Mouse (Mus musculus): ENCODE results near the gene Cdkl3. TPM values are rescaled to one million over a fixed set of nuclear protein-coding genes. Genes with fewer than 3 reads are reported as not detected.

Gene Cdkl3
- total RNA-seq, 2 experiments from 2014 or later: 8.1 to 8.2 TPM

GRCm38 (mm10) chr11:52122045-52122444, 118.0 kb downstream of the Cdkl3 start:
- DNase-seq: no peak

DNA sequence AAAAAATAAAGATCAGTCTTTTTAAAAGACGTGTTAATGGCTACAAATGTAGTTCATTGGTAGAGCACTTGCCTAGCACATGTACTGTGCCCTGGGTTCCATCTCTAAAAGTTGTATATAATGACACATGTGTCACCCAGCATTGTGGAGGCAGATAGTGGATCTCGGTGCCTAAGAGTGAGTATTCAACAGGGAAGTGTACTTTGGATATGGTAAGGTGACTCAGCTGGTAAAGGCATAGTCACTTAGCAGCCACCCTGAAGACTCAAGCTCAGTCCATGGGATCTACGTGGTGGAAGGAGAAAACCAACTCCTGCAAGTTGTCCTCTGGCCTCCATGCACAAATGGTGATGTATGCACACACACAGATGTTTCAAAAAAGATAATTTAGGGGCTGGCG, 120.4 kb downstream of the Cdkl3 start:
- DNase-seq: no peak

DNA sequence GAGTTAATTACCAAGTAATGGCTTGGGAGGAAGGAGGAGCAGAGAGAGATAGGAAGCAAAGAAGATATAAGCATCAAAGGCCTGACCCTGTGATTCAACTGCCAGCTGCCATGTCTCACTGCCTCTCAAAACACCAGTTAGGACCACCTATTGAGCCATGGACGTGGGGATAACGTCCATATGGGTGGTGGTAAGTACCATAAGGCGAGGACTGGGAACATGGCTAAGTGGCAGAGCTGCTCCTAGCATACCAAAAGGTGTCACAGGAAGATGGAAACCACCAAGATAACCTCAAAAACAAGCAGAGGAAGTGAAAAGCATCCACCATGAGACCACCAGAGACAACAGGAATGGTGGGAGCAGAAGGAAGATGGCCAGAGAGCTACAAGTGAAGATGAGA, 123.1 kb downstream of the Cdkl3 start:
- DNase-seq: no peak

- no peak for DNase-seq
These were observed 123.7 kb downstream of the Cdkl3 start for GRCm38 (mm10) chr11:52127760-52128159.

DNA sequence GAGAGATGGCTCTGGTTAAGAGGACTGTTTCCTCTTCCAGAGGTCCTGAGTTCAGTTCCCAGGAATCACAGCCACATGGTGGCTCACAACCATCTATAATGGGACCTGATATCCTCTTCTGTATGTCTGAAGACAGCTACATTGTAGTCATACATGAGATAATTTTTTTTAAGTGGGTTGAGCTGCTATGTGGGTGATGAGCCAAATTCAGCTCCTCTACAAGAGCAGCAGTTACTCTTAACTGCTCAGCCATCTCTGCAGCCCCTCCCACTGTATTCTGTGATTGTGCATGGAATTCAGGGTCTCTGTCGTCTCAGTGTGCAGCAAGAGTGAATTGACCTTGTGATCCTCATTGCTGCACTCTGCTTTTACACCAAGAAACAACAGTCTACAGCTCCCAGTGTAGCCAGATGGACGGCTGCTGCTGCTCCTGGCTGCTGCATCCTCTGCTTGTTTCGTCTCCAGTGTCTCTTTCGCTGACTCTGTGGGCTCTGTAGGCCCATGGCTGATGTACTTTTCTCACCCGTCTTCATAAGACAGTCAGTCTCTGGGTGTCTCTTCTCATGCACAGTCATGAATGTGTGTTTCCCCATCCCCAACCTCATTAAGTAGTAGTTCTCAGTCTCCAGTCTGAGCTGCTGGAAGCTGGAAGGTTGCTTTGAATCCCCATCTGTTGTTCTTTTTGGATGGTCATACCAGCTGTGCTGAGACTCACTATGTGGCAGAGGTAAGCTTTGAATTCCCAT, 124.5 kb downstream of the Cdkl3 start:
- no peak for DNase-seq

- no peak for DNase-seq
These were observed 125.2 kb downstream of the Cdkl3 start for GRCm38 (mm10) chr11:52129171-52129570.

GRCm38 (mm10) chr11:52129621-52130450, 125.8 kb downstream of the Cdkl3 start:
- peak; percentile 24 for DNase-seq

DNA sequence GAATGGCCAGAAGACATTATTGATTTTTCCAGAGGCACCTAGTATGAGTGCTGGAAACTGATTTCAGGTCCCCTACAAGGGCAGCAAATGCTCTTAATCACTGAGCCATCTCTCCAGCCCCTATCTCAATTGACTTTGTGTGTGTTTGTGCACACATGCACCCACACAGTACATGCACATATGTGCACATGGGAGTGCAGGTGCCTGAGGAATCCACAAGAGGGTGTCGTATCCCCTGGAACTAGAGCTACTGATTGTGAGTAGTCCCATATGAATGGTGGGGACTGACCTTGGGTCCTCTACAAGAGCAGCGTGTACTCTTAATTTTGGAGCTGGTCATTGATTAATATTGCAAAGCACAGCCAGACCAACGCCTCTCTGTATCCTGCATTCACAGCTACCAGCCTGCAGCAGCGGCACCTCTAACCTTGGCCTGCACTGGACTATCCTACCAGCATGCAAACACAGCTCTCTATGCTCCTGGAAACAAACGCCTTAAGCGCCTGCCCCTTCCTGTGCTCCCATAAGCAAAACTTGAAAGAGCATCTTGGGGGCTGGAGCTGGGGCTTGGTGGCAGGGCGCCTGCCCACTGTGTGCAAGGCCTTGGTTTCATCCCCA, 126.5 kb downstream of the Cdkl3 start:
- no peak for DNase-seq

Small RNAs within 50 kb of the gene (microRNA-seq; reads per million reads assigned to microRNA genes)
- gene Gm24157 (not detected), gene Mir3061 (1.4 reads per million)

Other genes starting within 250 kb of the Cdkl3 start
- gene Sec24a, start 240.6 kb upstream of the Cdkl3 start, total RNA-seq (2021): 10 to 100 TPM; 29.2 to 31.6 TPM
- 100 to 1,000 TPM in 1 of 2 experiments, 10 to 100 TPM in 1; 89.4 to 100 TPM for gene Sar1b, start 240.5 kb upstream of the Cdkl3 start, total RNA-seq (2021)
- gene Jade2, start 146.6 kb upstream of the Cdkl3 start, total RNA-seq (2021): 10 to 100 TPM; 10.7 to 11.4 TPM
- gene Cdkn2aipnl, start 36.6 kb upstream of the Cdkl3 start, total RNA-seq (2021): 10 to 100 TPM; 23.8 to 26.0 TPM
- gene Ube2b, start 3.5 kb upstream of the Cdkl3 start, total RNA-seq (2021): 100 to 1,000 TPM; 131 to 155 TPM
- 10 to 100 TPM; 67.9 to 69.5 TPM for gene Ppp2ca, start 94.5 kb downstream of the Cdkl3 start, total RNA-seq (2021)
- not detected for gene Olfr1373, start 141.3 kb downstream of the Cdkl3 start, total RNA-seq (2021)
- gene Olfr1371, start 209.8 kb downstream of the Cdkl3 start, total RNA-seq (2021): not detected
- 100 to 1,000 TPM; 309 to 323 TPM for gene Skp1a, start 227.8 kb downstream of the Cdkl3 start, total RNA-seq (2021)

Measured in adrenal gland, postnatal 10 days (tissue).